Mouse (Mus musculus) cerebellum, adult 2 months (tissue): Measurements from ENCODE around the gene Aldh3b3.

Experiments
- CTCF ChIP-seq: fragments of 200-500 bp; IDR thresholded peaks from 2 replicates; pipeline ENCODE4 v1.5.1; 2011; ENCODE audit warnings: low read depth, mild to moderate bottlenecking, control low read depth, low read length, moderate library complexity, borderline replicate concordance; ENCODE audit not compliant: insufficient read depth
- POLR2A ChIP-seq: fragments of 200-500 bp; IDR thresholded peaks from 2 replicates; pipeline ENCODE4 v1.6.1; 2011; ENCODE audit warnings: low read length, control low read depth, borderline replicate concordance; ENCODE audit not compliant: insufficient read depth

GRCm38 (mm10) chr19:4011086-4011485, 52.6 kb downstream of the Aldh3b3 start:
- no peak for TF ChIP-seq POLR2A
- no peak for TF ChIP-seq CTCF
